Mouse (Mus musculus) left cerebral cortex, postnatal 25 days (tissue): ENCODE results near the gene Psmc3ip. TPM values are rescaled to one million over a fixed set of nuclear protein-coding genes. Genes with fewer than 3 reads are reported as not detected.
"Not testable (repeated sequence)": the region's sequence is repeated elsewhere in the genome, so short reads cannot be mapped to it uniquely, and the experiment has no call there.

ENCODE experiments used
- DNase-seq, 2 experiments: peaks; one replicate each; pipeline ENCODE4 v3.0.0; 2022; ENCODE audit warnings: low spot score in 2 of 2, mixed read lengths in 1 of 2
- intact Hi-C: fragments of 180-260 bp; cut with DNase I; formaldehyde crosslinking; loops from one replicate; pipeline ENCODE4 v1.15.1; 2025
- total RNA-seq, 2 experiments: library from RNA; stranded (reverse); gene quantifications; 2 replicates each; pipeline ENCODE4 v1.2.3; 2021

The Psmc3ip gene
- 1 to 10 TPM; 3.6 to 3.9 TPM for total RNA-seq

- peak; percentile 94 to 97 for DNase-seq
- intact Hi-C loops, result loop anchor here (2.0 to 10.0 kb wide), 2 partner anchors 81 to 319 kb away; partner anchors contain the start of gene Aarsd1
Observed at GRCm38 (mm10) chr11:101095314-101096024, at the start of gene Psmc3ip. Gene Psmc3ip, minus strand, starts transcription at chr11:101095436.

- intact Hi-C loops, result no loop called here
- peak; percentile 56 to 57 for DNase-seq
Observed at GRCm38 (mm10) chr11:101143338-101144225, 48.3 kb upstream of the Psmc3ip start.

- DNase-seq, result no peak
- intact Hi-C loops, result no loop called here
Observed at GRCm38 (mm10) chr11:101142215-101142967, 47.2 kb upstream of the Psmc3ip start.

- intact Hi-C loops, result no loop called here
- DNase-seq, result no peak
Observed at GRCm38 (mm10) chr11:101141088-101141487, 45.9 kb upstream of the Psmc3ip start.

- intact Hi-C loops, result no loop called here
- DNase-seq, result no peak
Observed at GRCm38 (mm10) chr11:101140164-101140819, 45.1 kb upstream of the Psmc3ip start.

GRCm38 (mm10) chr11:101138536-101139181 lies 43.4 kb upstream of the Psmc3ip start:
- intact Hi-C loops, result no loop called here
- DNase-seq, result no peak

GRCm38 (mm10) chr11:101137000-101137399 lies 41.8 kb upstream of the Psmc3ip start:
- DNase-seq, result no peak
- intact Hi-C loops, result no loop called here

GRCm38 (mm10) chr11:101134217-101134865 lies 39.1 kb upstream of the Psmc3ip start:
- no peak for DNase-seq

GRCm38 (mm10) chr11:101133037-101133436 lies 37.8 kb upstream of the Psmc3ip start:
- intact Hi-C loops, result no loop called here
- DNase-seq, result no peak

More at GRCm38 (mm10) chr11:101134217-101134865, 39.1 kb upstream of the Psmc3ip start:
- intact Hi-C loops, result no loop called here

GRCm38 (mm10) chr11:101131701-101132100 lies 36.5 kb upstream of the Psmc3ip start:
- no peak for DNase-seq
- intact Hi-C loops, result no loop called here

GRCm38 (mm10) chr11:101131187-101131586 lies 36.0 kb upstream of the Psmc3ip start:
- intact Hi-C loops, result no loop called here
- no peak for DNase-seq

- no peak for DNase-seq
- intact Hi-C loops, result no loop called here
Observed at GRCm38 (mm10) chr11:101130056-101130756, 35.0 kb upstream of the Psmc3ip start.

GRCm38 (mm10) chr11:101128996-101129577 lies 33.9 kb upstream of the Psmc3ip start:
- no peak for DNase-seq
- intact Hi-C loops, result no loop called here

GRCm38 (mm10) chr11:101127075-101127474 lies 31.8 kb upstream of the Psmc3ip start:
- no peak for DNase-seq
- intact Hi-C loops, result no loop called here

- intact Hi-C loops, DNase-seq: not testable (repeated sequence)
Observed at GRCm38 (mm10) chr11:101125008-101125407, 29.8 kb upstream of the Psmc3ip start.

GRCm38 (mm10) chr11:101124494-101124893 lies 29.3 kb upstream of the Psmc3ip start:
- intact Hi-C loops, DNase-seq: not testable (repeated sequence)

GRCm38 (mm10) chr11:101120545-101121188 lies 25.4 kb upstream of the Psmc3ip start:
- intact Hi-C loops, result loop anchor here (2.0 kb wide), 1 partner anchor 50 kb away; the partner anchor contains the start of genes Cntnap1 and Plekhh3
- no peak for DNase-seq
